8 mouse cellular contexts compared by ENCODE assay signal in the genomic region with DNA sequence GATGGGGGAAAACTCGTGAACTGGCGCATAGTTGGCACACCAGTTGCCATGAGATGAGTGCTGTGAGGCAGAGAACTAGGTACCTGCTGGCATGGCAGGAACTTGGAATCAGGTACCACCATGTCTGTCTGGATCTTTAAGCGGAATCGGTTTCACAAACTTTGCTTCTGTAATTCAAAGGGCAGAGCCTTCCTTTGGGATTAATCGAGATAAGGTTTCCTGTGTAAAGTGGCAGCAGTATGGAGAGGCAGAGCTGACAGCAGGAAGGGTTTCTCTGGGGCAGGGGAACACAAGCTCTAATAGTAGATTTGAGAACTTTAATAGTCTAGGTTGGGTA. TPM values are rescaled to one million over a fixed set of nuclear protein-coding genes. Genes with fewer than 3 reads are reported as not detected.
DNase-seq lines count a peak whose midpoint lies in the region; ATAC-seq and TF ChIP-seq lines count a peak whose summit lies in the region.

No protein-coding gene starts in this region.

- no peaks in the 10 kb centered on the region for H3K9me3 ChIP-seq in limb, embryonic 13.5 days
- H3K9me3 ChIP-seq in stomach, embryonic 15.5 days = no peaks in the 10 kb centered on the region

- no peaks in the 10 kb centered on the region for H3K36me3 ChIP-seq in thymus, adult 2 months (ENCODE audit: control insufficient read depth, insufficient read depth, low read length)
- peaks cover 23% of the 10 kb centered on the region for H3K36me3 ChIP-seq in limb, embryonic 13.5 days
- no peaks in the 10 kb centered on the region for H3K36me3 ChIP-seq in stomach, embryonic 15.5 days

- H3K9ac ChIP-seq in limb, embryonic 13.5 days = peak overlapping the region; percentile 85
- H3K9ac ChIP-seq in stomach, embryonic 15.5 days = peak overlapping the region; percentile 63

- ATAC-seq in limb, embryonic 13.5 days (ENCODE audit: low FRiP score, low read depth) = no peak
- no peak for ATAC-seq in stomach, embryonic 15.5 days (ENCODE audit: insufficient read depth, low FRiP score, low read depth)

- peak; percentile 14 to 35 for DNase-seq in cerebellum, adult 18-20 months
- DNase-seq in cerebellum, adult 9-10 months = no peak
- DNase-seq in thymus, adult 2 months = no peak
- no peak for DNase-seq in thymus, postnatal 14 days
- DNase-seq in frontal cortex, postnatal 25 days (ENCODE audit: low spot score in 2 of 2) = no peak
- no peak for DNase-seq in retina, embryonic 14.5 days (ENCODE audit: low spot score)

- WGBS in thymus, adult 2 months = 3% methylated on average over 5 of the region's 5 CpGs
- WGBS in limb, embryonic 13.5 days = 2% methylated on average over 5 of the region's 5 CpGs
- 1% methylated on average over 5 of the region's 5 CpGs for WGBS in stomach, embryonic 15.5 days

- TF ChIP-seq POLR2A in thymus, adult 2 months (IDR thresholded peaks at IDR 0.05; ENCODE audit: control insufficient read depth, extremely low read depth, insufficient read depth, low read length, poor library complexity) = no peak

- peak overlapping the region; percentile 92 for H3K4me2 ChIP-seq in limb, embryonic 13.5 days (replicated peaks)
- H3K4me2 ChIP-seq in stomach, embryonic 15.5 days = peak overlapping the region; percentile 77

- no peak overlapping the region for H3K27ac ChIP-seq in thymus, adult 2 months (ENCODE audit: control insufficient read depth, insufficient read depth, low read length)
- 0 out of 2 replicates have a peak overlapping the region, but pooled peaks have one; percentile 83 for H3K27ac ChIP-seq in limb, embryonic 13.5 days
- peak overlapping the region; percentile 57; the same call in 1 of the 2 replicates for H3K27ac ChIP-seq in stomach, embryonic 15.5 days

- no peaks in the 10 kb centered on the region for H3K27me3 ChIP-seq in thymus, adult 2 months (ENCODE audit: control insufficient read depth, insufficient read depth, low read length)
- H3K27me3 ChIP-seq in limb, embryonic 13.5 days = no peaks in the 10 kb centered on the region
- no peaks in the 10 kb centered on the region for H3K27me3 ChIP-seq in stomach, embryonic 15.5 days (replicated peaks)

- peak overlapping the region; percentile 59 for H3K4me3 ChIP-seq in thymus, adult 2 months (ENCODE audit: control insufficient read depth, insufficient read depth, low read length)
- H3K4me3 ChIP-seq in limb, embryonic 13.5 days = peak overlapping the region; percentile 72
- H3K4me3 ChIP-seq in stomach, embryonic 15.5 days (replicated peaks) = peak overlapping the region; percentile 66

- no peak for TF ChIP-seq CTCF in thymus, adult 2 months (IDR thresholded peaks at IDR 0.05; ENCODE audit: borderline replicate concordance, control insufficient read depth, extremely low read depth, insufficient read depth, low read length, poor library complexity)

- peaks cover 4% of the 10 kb centered on the region for H3K4me1 ChIP-seq in thymus, adult 2 months (replicated peaks; ENCODE audit: control insufficient read depth, insufficient read depth, low read length)
- peaks cover 29% of the 10 kb centered on the region for H3K4me1 ChIP-seq in limb, embryonic 13.5 days
- peaks cover 9% of the 10 kb centered on the region for H3K4me1 ChIP-seq in stomach, embryonic 15.5 days

RNA-seq across cellular contexts. Expression of a gene that starts 5.7 kb away (rescaled TPM):
- not detected in 2 replicates for polyA plus RNA-seq in thymus, adult 2 months (2012; rRNA removed)
- polyA plus RNA-seq in limb, embryonic 13.5 days (2015; fragmentation: Nextera tagmentation; extraction: Ambion mirVana) = 0.15 and 0.29 TPM in 2 replicates
- polyA plus RNA-seq in stomach, embryonic 15.5 days (2015; fragmentation: Nextera tagmentation; extraction: Ambion mirVana) = 1.1 and 2.6 TPM in 2 replicates

RNA-seq across cellular contexts. Expression of a gene that starts 6.6 kb away (rescaled TPM):
- 41.4 and 51.0 TPM in 2 replicates for polyA plus RNA-seq in thymus, adult 2 months (2012; rRNA removed)
- polyA plus RNA-seq in limb, embryonic 13.5 days (2015; fragmentation: Nextera tagmentation; extraction: Ambion mirVana) = 51.6 and 57.8 TPM in 2 replicates
- 42.3 and 53.0 TPM in 2 replicates for polyA plus RNA-seq in stomach, embryonic 15.5 days (2015; fragmentation: Nextera tagmentation; extraction: Ambion mirVana)

RNA-seq across cellular contexts. Expression of a gene that starts 10.2 kb away (rescaled TPM):
- 8.5 and 9.2 TPM in 2 replicates for polyA plus RNA-seq in thymus, adult 2 months (2012; rRNA removed)
- 16.0 and 16.2 TPM in 2 replicates for polyA plus RNA-seq in limb, embryonic 13.5 days (2015; fragmentation: Nextera tagmentation; extraction: Ambion mirVana)
- 14.0 TPM in 2 replicates for polyA plus RNA-seq in stomach, embryonic 15.5 days (2015; fragmentation: Nextera tagmentation; extraction: Ambion mirVana)

Comparison
In these comparisons a context has a peak if more than half of its experiments do, and no peak if none do; other contexts are left out.
1. DNase-seq: peak in cerebellum, adult 18-20 months (2 of 2); none in cerebellum, adult 9-10 months (single experiment), thymus, adult 2 months (single experiment), thymus, postnatal 14 days (single experiment), frontal cortex, postnatal 25 days (0 of 2) and retina, embryonic 14.5 days (single experiment).
2. Peak in every context shown above with its lines, with median percentiles within 50 percentile points of each other: H3K4me3 ChIP-seq.